Mouse (Mus musculus) midbrain, embryonic 10.5 days (tissue): Measurements from ENCODE around the gene Srgn. TPM values are rescaled to one million over a fixed set of nuclear protein-coding genes. Genes with fewer than 3 reads are reported as not detected.

Experiments
- DNase-seq: peaks from one replicate; pipeline ENCODE4 v3.0.0-alpha.2; 2017; ENCODE audit warnings: low spot score
- H3K27ac ChIP-seq: fragments of 300-500 bp; sonication (generic); replicated peaks from 2 replicates; pipeline ENCODE4 v1.5.1; 2016; ENCODE audit warnings: mild to moderate bottlenecking
- H3K27me3 ChIP-seq: fragments of 300-500 bp; sonication (generic); 2 replicates; pipeline ENCODE4 v1.6.1; 2016; ENCODE audit warnings: low read depth, mild to moderate bottlenecking; ENCODE audit not compliant: poor library complexity, severe bottlenecking
- H3K36me3 ChIP-seq: fragments of 300-500 bp; sonication (generic); 2 replicates; pipeline ENCODE4 v1.6.1; 2016; ENCODE audit warnings: mild to moderate bottlenecking, moderate library complexity
- H3K4me1 ChIP-seq: fragments of 300-500 bp; sonication (generic); 2 replicates; pipeline ENCODE4 v1.6.1; 2016
- H3K4me3 ChIP-seq: fragments of 300-500 bp; sonication (generic); 2 replicates; pipeline ENCODE4 v1.5.1; 2016; ENCODE audit warnings: mild to moderate bottlenecking, moderate library complexity
- H3K9me3 ChIP-seq: fragments of 300-500 bp; sonication (generic); replicated peaks from 2 replicates; pipeline ENCODE4 v1.6.1; 2016; ENCODE audit warnings: mild to moderate bottlenecking
- WGBS: fragments of 180-500 bp; shearing (Covaris S2); methylation state at CpG from one replicate; pipeline ENCODE4 v1.1.7; 2016; 5-methylcytosine and 5-hydroxymethylcytosine counted together
- polyA plus RNA-seq: library from polyadenylated mRNA; unstranded; fragments of >200 nt; fragmentation: Nextera tagmentation; extraction: Ambion mirVana; gene quantifications from 2 replicates; pipeline ENCODE4 v1.2.1, GENCODE M21; 2016

Srgn gene
- polyA plus RNA-seq, 1 experiment from 2014 or later: 2.9 TPM

DNA sequence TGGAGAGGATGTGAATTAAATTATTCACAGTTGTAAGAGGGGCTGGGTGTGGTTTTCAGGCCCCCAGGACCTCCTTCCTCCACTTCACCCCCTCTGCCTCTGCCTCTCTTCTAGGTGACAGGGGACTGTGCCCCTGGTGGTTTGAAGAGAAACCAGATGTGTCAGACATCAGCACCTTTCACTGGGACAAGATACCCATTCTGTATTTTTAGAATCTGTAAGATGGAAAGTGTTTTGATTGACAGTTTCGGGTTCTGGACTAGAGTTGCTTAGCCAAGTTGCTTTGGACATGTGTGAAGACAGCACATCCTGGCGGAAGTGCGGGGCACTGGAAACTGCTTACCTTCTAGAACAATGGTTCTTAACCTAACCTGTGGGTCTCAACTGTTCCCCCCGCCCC lies 17.1 kb upstream of the Srgn start:
- no peak for DNase-seq
- Histone ChIP-seq H3K36me3 (no peaks in the 10 kb centered on the region), H3K27me3 (no peaks in the 10 kb centered on the region), H3K4me3 (no peak overlapping the region), H3K4me1 (no peaks in the 10 kb centered on the region; the same call in 1 of the 2 replicates), H3K27ac (no peak overlapping the region), H3K9me3 (no peaks in the 10 kb centered on the region)
- WGBS: 88% methylated on average over 4 of the region's 4 CpGs

- no peaks in the 10 kb centered on the region for H3K36me3 ChIP-seq
- DNase-seq: no peak
- no peak overlapping the region for H3K27ac ChIP-seq
- WGBS: 85% methylated on average over 12 of the region's 12 CpGs
- H3K4me1 ChIP-seq: no peaks in the 10 kb centered on the region
- H3K27me3 ChIP-seq: no peaks in the 10 kb centered on the region
- H3K9me3 ChIP-seq: no peaks in the 10 kb centered on the region
- no peak overlapping the region for H3K4me3 ChIP-seq
Observed at GRCm38 (mm10) chr10:62543399-62543808, 16.2 kb upstream of the Srgn start.

DNA sequence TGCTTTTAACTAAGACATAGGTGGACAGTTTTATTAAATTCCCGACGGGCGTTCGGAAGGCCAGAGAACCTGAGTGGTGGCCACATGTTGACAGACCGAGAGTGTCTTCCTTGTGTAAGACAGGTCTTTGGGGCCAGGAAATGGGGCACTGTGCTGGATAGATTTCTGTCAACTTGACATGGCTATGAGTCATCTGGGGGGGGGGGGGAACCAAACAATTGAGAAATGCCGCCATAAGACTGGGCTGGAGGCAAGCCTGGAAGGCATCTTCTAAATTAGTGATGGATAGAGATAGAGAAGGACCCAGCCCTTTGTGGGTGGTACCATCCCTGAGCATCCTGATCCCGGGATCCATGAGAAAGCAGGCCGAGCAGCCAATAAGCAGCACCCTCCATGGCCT lies 15.7 kb upstream of the Srgn start:
- H3K36me3 ChIP-seq: no peaks in the 10 kb centered on the region
- no peaks in the 10 kb centered on the region for H3K27me3 ChIP-seq
- no peaks in the 10 kb centered on the region for H3K9me3 ChIP-seq
- no peak for DNase-seq
- 94% methylated on average over 8 of the region's 8 CpGs for WGBS
- H3K4me1 ChIP-seq: no peaks in the 10 kb centered on the region
- H3K27ac ChIP-seq: no peak overlapping the region
- H3K4me3 ChIP-seq: no peak overlapping the region

GRCm38 (mm10) chr10:62542507-62542906 lies 15.3 kb upstream of the Srgn start:
- WGBS: 97% methylated on average over 12 of the region's 12 CpGs
- H3K27me3 ChIP-seq: no peaks in the 10 kb centered on the region

GRCm38 (mm10) chr10:62541499-62541898 lies 14.2 kb upstream of the Srgn start:
- Histone ChIP-seq H3K27ac (no peak overlapping the region), H3K27me3 (no peaks in the 10 kb centered on the region), H3K4me1 (no peaks in the 10 kb centered on the region), H3K36me3 (no peaks in the 10 kb centered on the region), H3K9me3 (no peaks in the 10 kb centered on the region), H3K4me3 (no peak overlapping the region)
- DNase-seq: no peak
- 93% methylated on average over 12 of the region's 12 CpGs for WGBS

More at GRCm38 (mm10) chr10:62542507-62542906, 15.3 kb upstream of the Srgn start:
- Histone ChIP-seq H3K4me1 (no peaks in the 10 kb centered on the region), H3K9me3 (no peaks in the 10 kb centered on the region), H3K27ac (no peak overlapping the region), H3K36me3 (no peaks in the 10 kb centered on the region), H3K4me3 (no peak overlapping the region)
- no peak for DNase-seq

DNA sequence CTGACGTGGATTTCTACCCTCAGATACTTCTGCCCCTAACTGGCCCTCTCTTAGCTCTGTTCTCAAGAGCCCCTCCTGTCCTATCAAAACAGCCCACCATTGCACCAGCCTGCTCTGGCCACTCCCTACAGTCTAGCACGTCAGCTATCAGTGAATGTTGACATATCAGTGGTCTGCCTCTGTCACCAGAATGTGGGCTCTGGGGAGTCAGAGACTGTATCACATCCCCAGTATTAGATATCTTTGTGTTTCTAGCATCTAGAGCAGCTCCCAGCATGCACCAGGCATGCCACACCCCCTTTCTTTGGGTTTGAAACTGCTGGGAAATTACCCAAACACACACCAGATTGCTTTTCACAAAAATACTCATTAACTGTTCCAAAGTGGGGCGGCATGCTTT lies 13.5 kb upstream of the Srgn start:
- H3K27me3 ChIP-seq: no peaks in the 10 kb centered on the region
- H3K27ac ChIP-seq: no peak overlapping the region
- H3K36me3 ChIP-seq: no peaks in the 10 kb centered on the region
- WGBS: 74% methylated on average over 3 of the region's 3 CpGs
- DNase-seq: no peak
- H3K4me3 ChIP-seq: no peak overlapping the region
- H3K9me3 ChIP-seq: no peaks in the 10 kb centered on the region
- no peaks in the 10 kb centered on the region for H3K4me1 ChIP-seq

GRCm38 (mm10) chr10:62534509-62534908 lies 7.3 kb upstream of the Srgn start:
- Histone ChIP-seq H3K9me3 (no peaks in the 10 kb centered on the region), H3K36me3 (no peaks in the 10 kb centered on the region), H3K4me1 (no peaks in the 10 kb centered on the region), H3K4me3 (no peak overlapping the region), H3K27me3 (no peaks in the 10 kb centered on the region), H3K27ac (no peak overlapping the region)
- WGBS: 89% methylated on average over 7 of the region's 7 CpGs
- DNase-seq: no peak

DNA sequence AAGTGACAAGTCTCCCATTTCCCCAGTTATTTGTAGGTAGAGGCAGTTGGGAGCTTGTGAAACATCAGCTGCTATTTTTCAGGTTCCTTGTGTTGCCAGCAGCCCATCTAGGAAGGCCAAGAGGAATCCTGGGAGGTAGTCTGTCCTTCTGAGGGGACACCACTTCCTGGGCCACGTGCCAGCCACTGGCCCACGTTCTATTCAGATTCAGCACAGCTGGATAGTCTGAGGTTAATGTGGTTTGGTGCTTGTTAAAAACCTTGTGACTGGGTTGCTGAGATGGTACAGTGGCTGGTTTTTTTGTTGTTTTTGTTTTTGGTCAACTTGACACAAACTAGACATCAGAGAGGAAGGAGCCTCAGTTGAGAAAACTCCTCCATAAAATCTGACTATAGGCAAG lies 5.6 kb upstream of the Srgn start:
- 71% methylated on average over 2 of the region's 2 CpGs for WGBS

DNA sequence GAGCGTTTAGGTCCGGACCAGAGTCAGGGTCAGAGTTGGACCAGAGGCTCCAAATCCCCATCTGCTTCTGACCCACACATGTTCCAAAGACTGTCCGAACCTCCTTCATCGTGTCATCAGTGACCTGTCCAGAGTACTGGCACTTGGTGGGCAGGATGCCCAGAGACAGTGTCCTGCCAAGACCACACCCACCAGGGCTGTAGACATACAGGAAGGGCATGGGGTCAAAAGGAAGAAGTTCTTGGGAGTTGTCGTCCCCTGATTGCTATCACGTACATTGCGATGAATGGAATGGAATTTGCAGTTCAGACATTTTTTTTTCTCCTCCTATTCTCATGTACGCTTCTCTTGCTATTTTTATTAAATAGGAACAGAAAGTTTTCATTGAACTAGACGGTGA lies 2.9 kb upstream of the Srgn start:
- no peaks in the 10 kb centered on the region for H3K9me3 ChIP-seq
- H3K4me3 ChIP-seq: no peak overlapping the region
- H3K27me3 ChIP-seq: no peaks in the 10 kb centered on the region
- no peaks in the 10 kb centered on the region for H3K4me1 ChIP-seq
- H3K36me3 ChIP-seq: no peaks in the 10 kb centered on the region
- H3K27ac ChIP-seq: no peak overlapping the region
- no peak for DNase-seq
- 89% methylated on average over 9 of the region's 9 CpGs for WGBS

More for the DNA sequence above, 5.6 kb upstream of the Srgn start:
- Histone ChIP-seq H3K9me3 (no peaks in the 10 kb centered on the region), H3K27me3 (no peaks in the 10 kb centered on the region), H3K36me3 (no peaks in the 10 kb centered on the region), H3K4me3 (no peak overlapping the region), H3K4me1 (no peaks in the 10 kb centered on the region), H3K27ac (no peak overlapping the region)
- DNase-seq: no peak

DNA sequence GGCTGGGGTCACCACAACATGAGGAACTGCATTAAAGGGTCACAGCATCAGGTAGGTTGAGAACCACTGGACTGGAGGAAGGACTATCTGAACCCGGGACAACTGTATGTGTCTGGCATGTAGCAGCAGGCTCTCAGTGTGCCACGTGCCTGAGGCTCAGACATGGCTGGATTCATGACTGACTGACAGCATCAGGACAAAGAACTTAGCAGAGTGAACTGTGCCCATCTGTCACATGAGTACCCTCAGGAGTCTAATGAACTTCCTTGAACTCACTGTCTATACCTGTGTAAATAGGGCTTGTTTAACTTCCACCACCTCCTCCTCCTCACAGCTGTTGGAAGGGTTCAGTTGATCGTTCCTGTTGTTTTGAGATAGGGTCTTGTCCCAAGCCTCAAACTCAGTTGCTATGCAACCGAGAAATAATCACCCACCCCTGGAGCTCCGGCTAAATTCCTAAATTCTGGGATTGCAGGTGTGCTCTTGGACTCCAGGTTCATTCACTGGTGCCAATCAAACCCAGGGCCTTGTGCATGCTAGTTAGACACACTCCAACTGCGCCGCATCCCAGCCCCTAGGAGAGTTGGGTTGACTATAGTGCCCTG lies 4.8 kb downstream of the Srgn start:
- WGBS: 86% methylated on average over 7 of the region's 7 CpGs
- no peak for DNase-seq
- Histone ChIP-seq H3K4me3 (no peak overlapping the region), H3K9me3 (no peaks in the 10 kb centered on the region), H3K4me1 (no peaks in the 10 kb centered on the region), H3K27me3 (no peaks in the 10 kb centered on the region), H3K27ac (no peak overlapping the region), H3K36me3 (no peaks in the 10 kb centered on the region)

DNA sequence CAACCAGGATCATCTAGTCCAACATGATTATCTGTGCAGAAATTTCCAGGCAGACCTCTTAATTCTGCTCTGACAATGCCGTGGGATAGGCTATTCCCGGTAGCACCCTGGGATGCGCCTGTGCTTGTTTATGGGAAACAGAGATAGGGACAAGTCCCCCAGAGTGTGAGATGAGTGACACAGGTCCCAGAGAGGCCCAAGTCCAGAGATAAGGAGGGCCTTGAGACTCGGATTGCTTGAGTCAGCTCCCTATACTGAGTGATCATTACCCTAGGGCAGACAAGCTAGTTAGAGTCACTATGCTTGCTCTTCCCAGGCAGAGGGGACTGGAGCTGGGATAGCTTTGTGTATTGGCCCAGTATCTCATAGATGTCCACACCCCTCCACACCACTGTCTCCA lies 5.5 kb downstream of the Srgn start:
- Histone ChIP-seq H3K27ac (no peak overlapping the region), H3K27me3 (no peaks in the 10 kb centered on the region), H3K4me3 (no peak overlapping the region), H3K4me1 (no peaks in the 10 kb centered on the region), H3K9me3 (no peaks in the 10 kb centered on the region), H3K36me3 (no peaks in the 10 kb centered on the region)
- WGBS: 70% methylated on average over 4 of the region's 4 CpGs
- no peak for DNase-seq

GRCm38 (mm10) chr10:62520911-62521310 lies 6.3 kb downstream of the Srgn start:
- no peaks in the 10 kb centered on the region for H3K9me3 ChIP-seq
- no peak overlapping the region for H3K27ac ChIP-seq
- WGBS: 75% methylated on average over 2 of the region's 2 CpGs
- no peaks in the 10 kb centered on the region for H3K4me1 ChIP-seq
- H3K4me3 ChIP-seq: no peak overlapping the region
- no peaks in the 10 kb centered on the region for H3K36me3 ChIP-seq
- DNase-seq: no peak
- H3K27me3 ChIP-seq: no peaks in the 10 kb centered on the region

- H3K36me3 ChIP-seq: no peaks in the 10 kb centered on the region
- no peaks in the 10 kb centered on the region for H3K4me1 ChIP-seq
- no peak for DNase-seq
- WGBS: 84% methylated on average over 6 of the region's 6 CpGs
- H3K4me3 ChIP-seq: no peak overlapping the region
- H3K27ac ChIP-seq: no peak overlapping the region
- H3K9me3 ChIP-seq: no peaks in the 10 kb centered on the region
- H3K27me3 ChIP-seq: no peaks in the 10 kb centered on the region
Observed at GRCm38 (mm10) chr10:62517511-62517910, 9.7 kb downstream of the Srgn start.

DNA sequence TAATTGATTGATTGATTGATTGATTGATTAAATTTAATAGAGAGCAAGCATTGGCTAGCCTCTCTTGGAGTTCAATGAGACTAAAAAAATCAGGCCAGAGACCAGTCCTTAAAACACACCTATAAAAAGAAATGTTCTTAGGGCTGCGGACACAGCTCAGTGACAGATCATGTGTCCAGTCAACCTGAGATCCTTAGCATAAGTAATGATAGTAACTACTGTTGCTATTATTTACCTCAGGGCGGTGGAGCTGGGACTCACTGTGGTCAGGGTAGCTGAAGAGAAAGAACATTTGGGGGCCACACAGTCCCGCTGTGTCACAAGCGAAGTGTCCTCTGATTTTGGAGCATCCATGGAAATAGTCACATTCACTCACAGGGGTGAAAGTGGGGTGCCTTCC lies 14.4 kb downstream of the Srgn start:
- Histone ChIP-seq H3K9me3 (no peaks in the 10 kb centered on the region), H3K27ac (no peak overlapping the region), H3K27me3 (peaks cover 16% of the 10 kb centered on the region), H3K4me3 (no peak overlapping the region), H3K36me3 (no peaks in the 10 kb centered on the region), H3K4me1 (peaks cover 10% of the 10 kb centered on the region)
- 92% methylated on average over 4 of the region's 4 CpGs for WGBS
- no peak for DNase-seq
